9 mouse cellular contexts compared by ENCODE assay signal in genomic region chr2:162498191-162498590, GRCm38 (mm10).
"Had no signal": no experiment of that assay in that cellular context is flagged by ENCODE, and none has a peak within 500 bp of the region (broad histone marks: within the 10 kb centered on the region; RNA-seq: fewer than 3 reads in every experiment).

No protein-coding gene starts in this region.

- DNase-seq: kidney, postnatal 36 days; layer of hippocampus, adult 9-11 months; layer of hippocampus, postnatal 36 days; liver; lung, adult 2 months; lung, postnatal 36 days; spleen, adult 18-20 months; thymus, adult 18-20 months; thymus, postnatal 14 days had no signal
